Mouse (Mus musculus): ENCODE data around the gene Agap2. TPM values are rescaled to one million over a fixed set of nuclear protein-coding genes. Genes with fewer than 3 reads are reported as not detected.
"Not testable (repeated sequence)": the region's sequence is repeated elsewhere in the genome, so short reads cannot be mapped to it uniquely, and the experiment has no call there.

The Agap2 gene
- polyA plus RNA-seq, 1 experiment from 2014 or later, result 2.9 TPM

- Histone ChIP-seq H3K4me2 (replicated peaks) (peak overlapping the region; percentile 74), H3K4me1 (peaks cover 58% of the 10 kb centered on the region), H3K9ac (replicated peaks) (peak overlapping the region; percentile 76), H3K36me3 (peaks cover 31% of the 10 kb centered on the region), H3K9me3 (no peaks in the 10 kb centered on the region), H3K27me3 (no peaks in the 10 kb centered on the region), H3K4me3 (peak overlapping the region; percentile 72), H3K27ac (replicated peaks) (peak overlapping the region; percentile 96)
- no peak for ATAC-seq (replicated peaks)
- WGBS, result 66% methylated on average over 2 of the region's 2 CpGs
Observed at GRCm38 (mm10) chr10:127061513-127061912, 13.6 kb upstream of the Agap2 start.

DNA sequence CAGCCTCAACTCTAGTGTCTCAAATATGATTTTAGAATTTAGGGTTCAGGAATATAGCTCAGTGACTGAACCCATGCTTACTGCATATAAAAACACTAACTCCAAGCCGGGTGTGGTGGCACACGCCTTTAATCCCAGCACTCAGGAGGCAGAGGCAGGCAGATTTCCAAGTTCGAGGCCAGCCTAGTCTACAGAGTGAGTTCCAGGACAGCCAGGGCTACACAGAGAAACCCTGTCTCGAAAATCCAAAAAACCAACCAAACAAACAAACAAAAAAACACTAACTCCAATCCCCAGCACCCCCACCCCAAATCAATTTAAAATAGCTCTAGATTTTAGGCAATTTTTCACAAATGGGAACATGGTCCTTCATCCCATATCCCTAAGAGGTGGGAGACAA lies 13.0 kb upstream of the Agap2 start:
- peak overlapping the region; percentile 85; the same call in 1 of the 2 replicates for H3K27ac ChIP-seq (replicated peaks)
- WGBS, result 88% methylated on average over 4 of the region's 4 CpGs
- peaks cover 33% of the 10 kb centered on the region for H3K36me3 ChIP-seq
- H3K9me3 ChIP-seq; H3K4me2 ChIP-seq (replicated peaks); ATAC-seq (replicated peaks); H3K27me3 ChIP-seq; H3K9ac ChIP-seq (replicated peaks): not testable (repeated sequence)
- peaks cover 58% of the 10 kb centered on the region for H3K4me1 ChIP-seq
- H3K4me3 ChIP-seq, result peak overlapping the region; percentile 79; the same call in 1 of the 2 replicates

GRCm38 (mm10) chr10:127062503-127062902 lies 12.6 kb upstream of the Agap2 start:
- ATAC-seq (replicated peaks), result no peak
- WGBS, result 78% methylated on average over 5 of the region's 5 CpGs
- Histone ChIP-seq H3K27me3 (no peaks in the 10 kb centered on the region), H3K27ac (replicated peaks) (peak overlapping the region; percentile 85), H3K4me2 (replicated peaks) (peak overlapping the region; percentile 52), H3K4me3 (peak overlapping the region; percentile 79), H3K4me1 (peaks cover 55% of the 10 kb centered on the region), H3K36me3 (peaks cover 33% of the 10 kb centered on the region), H3K9me3 (no peaks in the 10 kb centered on the region), H3K9ac (replicated peaks) (no peak overlapping the region)

DNA sequence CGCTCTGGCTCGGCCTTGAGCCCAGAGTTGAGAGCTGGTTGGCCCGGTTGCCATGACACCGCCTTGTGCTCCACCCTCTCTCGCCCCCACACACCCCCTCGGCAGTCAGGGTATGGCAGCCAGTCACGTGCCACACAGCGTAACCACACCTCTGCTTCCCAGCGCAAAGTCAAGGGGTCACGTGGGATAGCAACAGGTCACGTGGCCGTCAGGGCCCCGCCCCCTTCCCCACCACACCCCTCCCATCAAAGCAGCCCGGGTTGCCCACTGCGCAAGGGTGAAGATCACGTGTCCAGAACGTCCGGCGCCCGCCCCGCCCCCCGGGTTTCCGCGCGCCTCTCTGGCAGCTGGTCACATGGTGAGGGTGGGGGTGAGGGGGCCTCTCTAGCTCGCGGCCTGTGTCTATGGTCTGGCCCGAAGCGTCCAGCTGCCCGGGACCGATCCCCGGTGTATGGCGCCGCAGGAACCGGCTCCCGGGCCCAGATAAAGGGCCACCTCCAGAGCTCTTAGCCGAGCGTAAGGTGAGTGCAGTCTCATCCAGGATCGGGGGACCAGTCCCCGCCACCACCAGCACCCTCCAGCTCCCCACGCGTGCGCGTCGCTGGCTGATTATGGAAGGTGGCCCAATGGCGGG lies 11.7 kb upstream of the Agap2 start, which contains the start of gene Cdk4:
TSS of gene Cdk4 (plus strand) at position 296 of the 634 bp plus-strand sequence.
- Histone ChIP-seq H3K4me3 (peak within 1 kb of the TSS; percentile 79), H3K9ac (replicated peaks) (peak within 1 kb of the TSS; percentile 89), H3K27me3 (no peaks in the 10 kb centered on the region), H3K9me3 (no peaks in the 10 kb centered on the region), H3K4me2 (replicated peaks) (peak within 1 kb of the TSS; percentile 75), H3K4me1 (peaks cover 50% of the 10 kb centered on the region), H3K27ac (replicated peaks) (peak within 1 kb of the TSS; percentile 93), H3K36me3 (peaks cover 39% of the 10 kb centered on the region)
- peak; percentile 86 for ATAC-seq (replicated peaks)
- 0% methylated on average over 37 of the region's 46 CpGs for WGBS

DNA sequence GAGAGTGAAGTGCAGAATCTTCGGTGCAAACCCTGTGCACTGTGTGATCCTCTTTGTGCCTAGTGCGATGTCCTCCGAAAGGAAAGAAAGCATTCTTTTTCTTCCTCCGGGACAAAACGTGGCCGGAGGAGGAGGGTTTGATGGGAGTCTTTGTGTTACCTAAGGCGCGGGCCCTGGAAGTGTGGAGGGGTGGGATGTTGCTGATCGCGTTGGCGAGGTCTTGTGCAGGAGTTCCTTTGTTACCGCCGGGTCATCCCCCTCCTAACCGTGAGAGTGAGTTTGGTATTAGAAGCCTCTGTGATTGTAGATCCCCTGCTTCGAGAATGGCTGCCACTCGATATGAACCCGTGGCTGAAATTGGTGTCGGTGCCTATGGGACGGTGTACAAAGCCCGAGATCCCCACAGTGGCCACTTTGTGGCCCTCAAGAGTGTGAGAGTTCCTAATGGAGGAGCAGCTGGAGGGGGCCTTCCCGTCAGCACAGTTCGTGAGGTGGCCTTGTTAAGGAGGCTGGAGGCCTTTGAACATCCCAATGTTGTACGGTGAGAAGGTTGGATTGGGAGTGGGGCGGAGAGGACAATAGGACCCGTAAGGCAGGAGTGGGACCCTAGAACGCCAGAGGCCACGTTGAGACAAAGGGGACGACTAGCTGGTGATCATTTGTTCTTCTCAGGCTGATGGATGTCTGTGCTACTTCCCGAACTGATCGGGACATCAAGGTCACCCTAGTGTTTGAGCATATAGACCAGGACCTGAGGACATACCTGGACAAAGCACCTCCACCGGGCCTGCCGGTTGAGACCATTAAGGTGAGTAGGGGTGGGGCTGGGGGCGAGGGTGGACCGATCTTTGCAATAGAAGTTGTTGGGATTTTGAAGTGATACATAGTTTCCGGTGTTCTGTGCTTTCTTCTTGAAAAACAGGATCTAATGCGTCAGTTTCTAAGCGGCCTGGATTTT lies 10.9 kb upstream of the Agap2 start:
- H3K4me3 ChIP-seq, result peak overlapping the region; percentile 79
- H3K4me2 ChIP-seq (replicated peaks), result peak overlapping the region; percentile 75
- ATAC-seq (replicated peaks), result peak; percentile 6; the same call in 1 of the 2 replicates
- H3K9me3 ChIP-seq, result no peaks in the 10 kb centered on the region
- peak overlapping the region; percentile 89 for H3K9ac ChIP-seq (replicated peaks)
- peak overlapping the region; percentile 93 for H3K27ac ChIP-seq (replicated peaks)
- WGBS, result 10% methylated on average over 37 of the region's 37 CpGs
- H3K27me3 ChIP-seq, result no peaks in the 10 kb centered on the region
- H3K36me3 ChIP-seq, result peaks cover 43% of the 10 kb centered on the region
- H3K4me1 ChIP-seq, result peaks cover 52% of the 10 kb centered on the region

GRCm38 (mm10) chr10:127065981-127066380 lies 9.1 kb upstream of the Agap2 start:
- H3K36me3 ChIP-seq, result peaks cover 43% of the 10 kb centered on the region
- no peaks in the 10 kb centered on the region for H3K9me3 ChIP-seq
- no peak overlapping the region for H3K27ac ChIP-seq (replicated peaks)
- H3K4me3 ChIP-seq, result no peak overlapping the region
- H3K4me1 ChIP-seq, result peaks cover 53% of the 10 kb centered on the region
- ATAC-seq (replicated peaks), result no peak
- WGBS, result 91% methylated on average over 9 of the region's 9 CpGs
- H3K27me3 ChIP-seq, result no peaks in the 10 kb centered on the region
- no peak overlapping the region for H3K4me2 ChIP-seq (replicated peaks)
- no peak overlapping the region for H3K9ac ChIP-seq (replicated peaks)

DNA sequence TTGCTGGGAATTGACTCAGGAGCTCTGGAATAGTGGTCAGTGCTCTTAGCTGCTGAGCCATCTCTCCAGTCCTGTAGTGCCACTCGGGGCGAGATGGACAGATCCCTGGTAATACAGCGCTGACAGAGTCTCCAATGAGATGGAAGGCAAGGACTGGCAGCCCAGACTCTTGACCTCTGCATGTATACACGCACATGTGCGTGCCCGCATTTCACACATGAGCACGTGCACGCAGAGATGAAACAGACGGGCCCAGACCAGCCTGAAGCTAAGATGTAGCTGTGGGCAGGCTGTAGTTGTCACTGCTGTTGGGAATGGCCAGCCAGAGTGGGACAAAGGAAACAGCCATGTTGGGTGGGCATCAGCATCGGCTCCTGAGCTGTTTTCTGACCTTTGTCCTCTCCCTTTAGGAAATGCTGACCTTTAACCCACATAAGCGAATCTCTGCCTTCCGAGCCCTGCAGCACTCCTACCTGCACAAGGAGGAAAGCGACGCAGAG lies 8.5 kb upstream of the Agap2 start:
- WGBS, result 90% methylated on average over 14 of the region's 14 CpGs
- Histone ChIP-seq H3K4me2 (replicated peaks) (no peak overlapping the region), H3K36me3 (peaks cover 43% of the 10 kb centered on the region), H3K27ac (replicated peaks) (no peak overlapping the region; the same call in 1 of the 2 replicates), H3K9me3 (no peaks in the 10 kb centered on the region), H3K4me1 (peaks cover 52% of the 10 kb centered on the region), H3K4me3 (0 out of 2 replicates have a peak overlapping the region, but pooled peaks have one; percentile 3), H3K27me3 (no peaks in the 10 kb centered on the region), H3K9ac (replicated peaks) (no peak overlapping the region)
- ATAC-seq (replicated peaks), result no peak

DNA sequence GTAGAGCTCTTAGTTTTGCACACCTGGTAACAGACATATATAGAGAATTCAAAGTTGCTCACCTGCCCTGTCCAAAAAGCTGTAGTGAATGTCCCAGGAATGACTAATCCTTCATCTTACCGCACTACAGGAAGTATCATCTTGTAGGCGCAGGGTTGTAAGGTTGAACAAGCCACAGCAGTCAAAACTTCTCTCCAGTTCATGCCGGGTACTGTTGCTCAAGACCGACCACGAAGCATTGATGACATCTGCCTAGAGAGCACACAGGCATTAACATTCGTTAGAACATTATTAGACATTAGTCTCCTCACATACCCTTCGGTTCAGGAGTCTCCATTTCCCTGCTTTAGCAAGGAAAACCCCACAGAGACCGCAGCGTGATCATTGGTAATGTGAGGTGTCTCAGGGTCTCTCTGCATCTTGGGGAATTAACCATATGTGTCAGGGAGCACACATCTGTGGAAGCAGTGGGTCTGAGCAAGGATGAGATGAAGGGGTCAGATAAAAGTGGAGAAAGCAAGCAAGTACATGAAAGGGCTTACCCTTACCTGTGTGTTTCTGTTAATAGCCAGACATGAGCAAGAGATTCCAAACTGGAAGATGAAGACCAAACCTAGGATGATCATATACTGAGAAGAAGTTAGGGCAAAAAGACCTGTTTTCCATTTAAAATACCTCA lies 6.6 kb upstream of the Agap2 start:
- Histone ChIP-seq H3K4me1 (peaks cover 41% of the 10 kb centered on the region), H3K4me3 (peak overlapping the region; percentile 67), H3K9me3 (no peaks in the 10 kb centered on the region), H3K4me2 (replicated peaks) (peak overlapping the region; percentile 88), H3K36me3 (peaks cover 43% of the 10 kb centered on the region), H3K27ac (replicated peaks) (peak overlapping the region; percentile 95), H3K9ac (replicated peaks) (peak overlapping the region; percentile 71), H3K27me3 (no peaks in the 10 kb centered on the region)
- no peak for ATAC-seq (replicated peaks)
- WGBS, result 83% methylated on average over 9 of the region's 9 CpGs

- H3K36me3 ChIP-seq, result peaks cover 42% of the 10 kb centered on the region
- ATAC-seq (replicated peaks), result peak; percentile 84
Observed at GRCm38 (mm10) chr10:127069281-127070189, 5.5 kb upstream of the Agap2 start.

DNA sequence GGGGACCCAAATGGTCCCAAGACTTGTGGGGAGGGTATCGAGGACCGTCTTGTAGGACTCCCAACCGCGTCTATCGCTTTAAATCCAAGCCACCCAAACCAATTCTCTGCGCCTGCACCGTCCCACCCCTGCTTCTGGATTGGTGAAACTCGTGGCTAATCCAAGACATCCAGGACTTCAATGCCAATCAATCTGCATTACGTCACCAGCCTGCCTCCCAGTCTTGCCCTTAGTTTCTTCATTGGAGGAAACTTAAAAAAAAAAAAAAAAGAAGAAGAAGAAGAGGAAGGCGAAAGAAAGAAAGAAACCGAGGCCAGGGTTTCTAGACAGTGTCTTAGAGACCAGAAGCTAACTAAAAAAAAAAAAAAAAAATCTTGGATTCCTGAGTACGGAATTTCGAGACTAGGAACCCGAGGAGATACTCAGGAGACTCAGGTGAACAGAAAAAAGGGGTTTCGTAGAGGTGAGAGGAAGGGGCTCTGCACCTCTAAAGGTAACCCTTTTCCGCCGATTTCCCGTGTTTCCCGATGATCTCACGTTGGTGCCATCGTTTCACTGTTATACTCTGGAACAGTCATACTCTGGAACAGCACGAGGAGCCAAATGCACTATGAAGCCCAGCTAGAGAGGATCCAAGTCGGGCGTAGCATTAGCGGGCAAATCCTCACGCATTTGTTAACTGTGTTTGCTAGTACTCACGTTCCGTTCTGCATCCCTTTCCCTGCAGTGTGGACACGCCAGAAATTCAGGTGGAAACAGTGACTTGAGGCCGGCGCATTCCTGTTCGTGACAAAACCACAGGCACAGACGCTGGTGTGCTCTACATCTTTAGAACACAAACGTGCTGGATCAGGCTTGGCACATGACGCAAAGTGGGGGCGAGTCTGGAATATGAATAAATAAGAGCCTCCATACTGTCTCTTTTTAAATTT lies 4.6 kb upstream of the Agap2 start, which contains the start of gene Tspan31:
TSS of gene Tspan31 (minus strand) at position 75 of the 932 bp plus-strand sequence.
- no peaks in the 10 kb centered on the region for H3K9me3 ChIP-seq
- no peaks in the 10 kb centered on the region for H3K27me3 ChIP-seq
- peak within 1 kb of the TSS; percentile 95 for H3K27ac ChIP-seq (replicated peaks)
- peak within 1 kb of the TSS; percentile 71 for H3K9ac ChIP-seq (replicated peaks)
- peaks cover 32% of the 10 kb centered on the region for H3K36me3 ChIP-seq
- peak within 1 kb of the TSS; percentile 67 for H3K4me3 ChIP-seq
- H3K4me2 ChIP-seq (replicated peaks), result peak within 1 kb of the TSS; percentile 88
- peak; percentile 95 for ATAC-seq (replicated peaks)
- WGBS, result 1% methylated on average over 36 of the region's 36 CpGs
- H3K4me1 ChIP-seq, result peaks cover 30% of the 10 kb centered on the region

More at GRCm38 (mm10) chr10:127069281-127070189, 5.5 kb upstream of the Agap2 start:
- Histone ChIP-seq H3K4me1 (peaks cover 38% of the 10 kb centered on the region), H3K27me3 (no peaks in the 10 kb centered on the region), H3K27ac (replicated peaks) (peak overlapping the region; percentile 95), H3K9me3 (no peaks in the 10 kb centered on the region), H3K9ac (replicated peaks) (peak overlapping the region; percentile 71), H3K4me3 (peak overlapping the region; percentile 67), H3K4me2 (replicated peaks) (peak overlapping the region; percentile 88)
- WGBS, result 4% methylated on average over 30 of the region's 30 CpGs

Measured in forebrain, embryonic 15.5 days (tissue).